Mouse (Mus musculus): ENCODE results near the gene Fzd1.

- TF ChIP-seq CTCF (IDR thresholded peaks at IDR 0.05; ENCODE audit: insufficient read depth, low read length) (no peak), POLR2A (IDR thresholded peaks at IDR 0.05; ENCODE audit: borderline replicate concordance, extremely low read depth, low read depth, low read length) (no peak)
These were observed 45.9 kb upstream of the Fzd1 start for GRCm38 (mm10) chr5:4803708-4804107.
